Comparison of ENCODE assay signal across 8 mouse cellular contexts in the genomic region with DNA sequence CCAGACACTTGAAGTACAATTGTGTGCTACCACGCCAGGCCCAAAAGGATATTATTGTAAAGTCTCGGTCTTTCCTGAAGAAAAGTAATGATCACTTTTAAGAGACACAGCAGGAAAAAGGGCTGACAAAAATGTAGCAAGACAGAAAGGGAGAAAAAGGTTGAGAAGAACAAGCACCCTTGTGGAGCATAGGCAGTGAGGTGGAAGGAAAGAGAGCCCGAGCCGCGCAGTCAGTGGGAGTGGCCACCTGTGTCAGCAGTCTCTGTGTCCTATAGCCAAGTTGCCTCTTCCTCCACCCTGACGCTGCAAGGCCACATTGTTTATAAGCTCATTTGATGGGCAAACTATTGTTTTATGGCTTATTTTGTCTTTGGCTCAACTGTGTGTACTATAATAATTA. TPM values are rescaled to one million over a fixed set of nuclear protein-coding genes. Genes with fewer than 3 reads are reported as not detected.
DNase-seq lines count a peak whose midpoint lies in the region; ATAC-seq lines count a peak whose summit lies in the region.

No protein-coding gene starts in this region.

- peaks cover 8% of the 10 kb centered on the region for H3K4me1 ChIP-seq in forebrain, embryonic 14.5 days (ENCODE audit: control insufficient read depth, insufficient read depth, low read length)
- peaks cover 10% of the 10 kb centered on the region for H3K4me1 ChIP-seq in forebrain, embryonic 12.5 days
- H3K4me1 ChIP-seq in neural tube, embryonic 14.5 days (ENCODE audit: control insufficient read depth, insufficient read depth, low read length) = peaks cover 17% of the 10 kb centered on the region
- peaks cover 15% of the 10 kb centered on the region for H3K4me1 ChIP-seq in neural tube, embryonic 15.5 days
- peaks cover 8% of the 10 kb centered on the region for H3K4me1 ChIP-seq in liver, embryonic 16.5 days (ENCODE audit: control insufficient read depth, low read depth, low read length)

- no peak overlapping the region for H3K27ac ChIP-seq in forebrain, embryonic 14.5 days (ENCODE audit: low read depth, low read length)
- no peak overlapping the region for H3K27ac ChIP-seq in forebrain, embryonic 12.5 days
- peak overlapping the region; percentile 16; the same call in 1 of the 2 replicates for H3K27ac ChIP-seq in neural tube, embryonic 14.5 days (ENCODE audit: low read depth, low read length)
- H3K27ac ChIP-seq in neural tube, embryonic 15.5 days (replicated peaks) = no peak overlapping the region
- H3K27ac ChIP-seq in liver, embryonic 16.5 days (ENCODE audit: low read length) = 0 out of 2 replicates have a peak overlapping the region, but pooled peaks have one; percentile 9

- peak; percentile 12 for DNase-seq in forebrain, embryonic 14.5 days (ENCODE audit: low spot score)
- DNase-seq in thymus, postnatal 36 days = peak; percentile 46 to 59
- DNase-seq in left cerebral cortex, postnatal 14 days (ENCODE audit: low spot score in 2 of 2) = no peak
- no peak for DNase-seq in urinary bladder, postnatal 10 days (ENCODE audit: low spot score)

- no peak overlapping the region for H3K4me2 ChIP-seq in forebrain, embryonic 14.5 days (ENCODE audit: low read length)
- H3K4me2 ChIP-seq in forebrain, embryonic 12.5 days = no peak overlapping the region
- H3K4me2 ChIP-seq in neural tube, embryonic 14.5 days (ENCODE audit: low read depth, low read length) = no peak overlapping the region
- H3K4me2 ChIP-seq in neural tube, embryonic 15.5 days = no peak overlapping the region
- H3K4me2 ChIP-seq in liver, embryonic 16.5 days (ENCODE audit: low read depth, low read length) = peak overlapping the region; percentile 24; the same call in 1 of the 2 replicates

- H3K36me3 ChIP-seq in forebrain, embryonic 14.5 days (ENCODE audit: control insufficient read depth, insufficient read depth, low read length) = peaks cover 14% of the 10 kb centered on the region
- peaks cover 19% of the 10 kb centered on the region for H3K36me3 ChIP-seq in forebrain, embryonic 12.5 days (replicated peaks)
- no peaks in the 10 kb centered on the region for H3K36me3 ChIP-seq in neural tube, embryonic 14.5 days (ENCODE audit: control insufficient read depth, insufficient read depth, low read length)
- H3K36me3 ChIP-seq in neural tube, embryonic 15.5 days = peaks cover 9% of the 10 kb centered on the region; the same call in 1 of the 2 replicates
- H3K36me3 ChIP-seq in liver, embryonic 16.5 days (ENCODE audit: control insufficient read depth, insufficient read depth) = peaks cover 14% of the 10 kb centered on the region

- H3K9ac ChIP-seq in forebrain, embryonic 14.5 days (ENCODE audit: low read length) = no peak overlapping the region
- H3K9ac ChIP-seq in forebrain, embryonic 12.5 days = no peak overlapping the region
- H3K9ac ChIP-seq in neural tube, embryonic 14.5 days (replicated peaks; ENCODE audit: low read depth, low read length) = no peak overlapping the region
- H3K9ac ChIP-seq in neural tube, embryonic 15.5 days (replicated peaks) = no peak overlapping the region
- H3K9ac ChIP-seq in liver, embryonic 16.5 days (ENCODE audit: low read depth, low read length) = no peak overlapping the region

- WGBS in forebrain, embryonic 14.5 days = 27% methylated on average over 6 of the region's 6 CpGs
- 26% methylated on average over 6 of the region's 6 CpGs for WGBS in forebrain, embryonic 12.5 days
- 38% methylated on average over 6 of the region's 6 CpGs for WGBS in neural tube, embryonic 14.5 days
- WGBS in neural tube, embryonic 15.5 days = 33% methylated on average over 6 of the region's 6 CpGs
- 36% methylated on average over 6 of the region's 6 CpGs for WGBS in liver, embryonic 16.5 days (ENCODE audit: insufficient replicate concordance)

- H3K27me3 ChIP-seq in forebrain, embryonic 14.5 days (replicated peaks; ENCODE audit: control insufficient read depth, insufficient read depth, low read length) = no peaks in the 10 kb centered on the region
- no peaks in the 10 kb centered on the region for H3K27me3 ChIP-seq in forebrain, embryonic 12.5 days
- H3K27me3 ChIP-seq in neural tube, embryonic 14.5 days (ENCODE audit: control insufficient read depth, insufficient read depth, low read length) = no peaks in the 10 kb centered on the region
- no peaks in the 10 kb centered on the region for H3K27me3 ChIP-seq in neural tube, embryonic 15.5 days (replicated peaks)
- no peaks in the 10 kb centered on the region for H3K27me3 ChIP-seq in liver, embryonic 16.5 days (ENCODE audit: control insufficient read depth, insufficient read depth, low read depth, low read length)

- intact Hi-C loops in left cerebral cortex, postnatal 14 days (cut with DNase I) = no loop called here

- H3K9me3 ChIP-seq in forebrain, embryonic 14.5 days (replicated peaks; ENCODE audit: control insufficient read depth, low read length) = no peaks in the 10 kb centered on the region
- no peaks in the 10 kb centered on the region for H3K9me3 ChIP-seq in forebrain, embryonic 12.5 days
- H3K9me3 ChIP-seq in neural tube, embryonic 14.5 days (ENCODE audit: control insufficient read depth, low read length) = no peaks in the 10 kb centered on the region
- no peaks in the 10 kb centered on the region for H3K9me3 ChIP-seq in neural tube, embryonic 15.5 days (replicated peaks)
- no peaks in the 10 kb centered on the region for H3K9me3 ChIP-seq in liver, embryonic 16.5 days (replicated peaks; ENCODE audit: control insufficient read depth, low read length)

- H3K4me3 ChIP-seq in forebrain, embryonic 14.5 days (ENCODE audit: low read depth, low read length) = no peak overlapping the region
- H3K4me3 ChIP-seq in forebrain, embryonic 12.5 days (replicated peaks) = no peak overlapping the region
- H3K4me3 ChIP-seq in neural tube, embryonic 14.5 days (ENCODE audit: low read depth, low read length) = no peak overlapping the region
- H3K4me3 ChIP-seq in neural tube, embryonic 15.5 days (replicated peaks) = no peak overlapping the region
- H3K4me3 ChIP-seq in liver, embryonic 16.5 days (ENCODE audit: low read depth, low read length) = 0 out of 2 replicates have a peak overlapping the region, but pooled peaks have one; percentile 1

- ATAC-seq in forebrain, embryonic 14.5 days = no peak
- ATAC-seq in forebrain, embryonic 12.5 days (ENCODE audit: low FRiP score) = no peak
- no peak for ATAC-seq in neural tube, embryonic 14.5 days (ENCODE audit: low read depth)
- ATAC-seq in neural tube, embryonic 15.5 days (ENCODE audit: low FRiP score) = no peak
- peak; percentile 56; the same call in 1 of the 2 replicates for ATAC-seq in liver, embryonic 16.5 days (ENCODE audit: low read depth)

RNA-seq across cellular contexts. Expression of a gene that starts 13.6 kb away (rescaled TPM):
- polyA plus RNA-seq in forebrain, embryonic 14.5 days (2014; fragmentation: Nextera tagmentation; extraction: Ambion mirVana) = 19.0 and 23.7 TPM in 2 replicates
- 23.2 and 25.2 TPM in 2 replicates for polyA plus RNA-seq in forebrain, embryonic 12.5 days (2016; fragmentation: Nextera tagmentation; extraction: Ambion mirVana)
- 24.6 and 28.0 TPM in 2 replicates for polyA plus RNA-seq in neural tube, embryonic 14.5 days (2014; fragmentation: Nextera tagmentation; extraction: Ambion mirVana)
- polyA plus RNA-seq in neural tube, embryonic 15.5 days (2015; fragmentation: Nextera tagmentation; extraction: Ambion mirVana) = 17.3 and 18.7 TPM in 2 replicates
- 3.1 and 3.2 TPM in 2 replicates for polyA plus RNA-seq in liver, embryonic 16.5 days (2015; fragmentation: Nextera tagmentation; extraction: Ambion mirVana)
- 10 to 100 TPM; 18.0 to 18.4 TPM for total RNA-seq in left cerebral cortex, postnatal 14 days (2021)

RNA-seq across cellular contexts. Expression of a gene that starts 40.4 kb away (rescaled TPM):
- 30.9 and 35.3 TPM in 2 replicates for polyA plus RNA-seq in forebrain, embryonic 14.5 days (2014; fragmentation: Nextera tagmentation; extraction: Ambion mirVana)
- polyA plus RNA-seq in forebrain, embryonic 12.5 days (2016; fragmentation: Nextera tagmentation; extraction: Ambion mirVana) = 49.9 and 52.9 TPM in 2 replicates
- 27.3 and 33.4 TPM in 2 replicates for polyA plus RNA-seq in neural tube, embryonic 14.5 days (2014; fragmentation: Nextera tagmentation; extraction: Ambion mirVana)
- 21.8 and 22.8 TPM in 2 replicates for polyA plus RNA-seq in neural tube, embryonic 15.5 days (2015; fragmentation: Nextera tagmentation; extraction: Ambion mirVana)
- polyA plus RNA-seq in liver, embryonic 16.5 days (2015; fragmentation: Nextera tagmentation; extraction: Ambion mirVana) = 3.4 and 4.0 TPM in 2 replicates
- total RNA-seq in left cerebral cortex, postnatal 14 days (2021) = 10 to 100 TPM; 45.5 to 46.2 TPM

Comparison
In these comparisons a context has a peak if more than half of its experiments do, and no peak if none do; other contexts are left out.
1. H3K27ac ChIP-seq: peak in neural tube, embryonic 14.5 days (single experiment) and liver, embryonic 16.5 days (single experiment); none in forebrain, embryonic 14.5 days (single experiment), forebrain, embryonic 12.5 days (single experiment) and neural tube, embryonic 15.5 days (single experiment).
2. DNase-seq: peak in forebrain, embryonic 14.5 days (single experiment) and thymus, postnatal 36 days (2 of 2); none in left cerebral cortex, postnatal 14 days (0 of 2) and urinary bladder, postnatal 10 days (single experiment).